8 mouse cellular contexts compared by ENCODE assay signal in the genomic region with DNA sequence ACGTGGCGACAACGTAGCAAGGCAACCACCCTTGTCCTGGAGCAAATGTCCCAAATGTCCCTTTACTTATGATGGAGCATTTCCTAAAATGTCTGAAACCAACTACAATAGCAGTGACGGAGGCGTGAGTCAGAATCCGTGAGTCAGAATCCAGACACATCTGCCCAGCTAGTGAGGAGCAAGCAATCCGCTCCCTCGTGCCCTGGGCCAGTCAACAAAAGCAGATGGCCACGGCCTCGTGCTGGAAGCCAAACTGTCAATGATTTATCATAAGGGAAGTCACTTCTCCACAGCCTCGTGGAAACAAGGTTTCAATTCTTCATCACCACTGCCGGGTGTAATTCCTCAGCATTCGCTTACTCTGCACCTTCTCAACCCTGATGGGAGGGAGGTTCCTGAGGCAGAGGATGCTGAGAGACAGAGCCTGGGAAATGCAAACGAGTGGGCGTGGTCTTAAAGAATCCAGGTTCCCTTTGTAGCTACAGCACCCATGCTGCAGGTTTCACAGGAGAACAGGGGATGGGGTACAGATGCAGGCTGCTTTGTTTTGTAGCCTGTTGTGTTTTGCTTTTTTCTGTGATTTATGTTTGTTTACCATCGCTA.
DNase-seq lines count a peak whose midpoint lies in the region; ATAC-seq and TF ChIP-seq lines count a peak whose summit lies in the region.

No protein-coding gene starts in this region.

- peaks cover 84% of the 10 kb centered on the region for H3K4me1 ChIP-seq in bone marrow macrophage, adult 2 months (ENCODE audit: control insufficient read depth, insufficient read depth, low read length)
- no peaks in the 10 kb centered on the region for H3K4me1 ChIP-seq in midbrain, postnatal 0 days (ENCODE audit: insufficient read depth, low read length)

- TF ChIP-seq CTCF in bone marrow macrophage, adult 2 months (IDR thresholded peaks at IDR 0.05; ENCODE audit: low read depth, low read length), result no peak
- no peak for TF ChIP-seq CTCF in midbrain, postnatal 0 days (IDR thresholded peaks at IDR 0.05)

- WGBS in midbrain, postnatal 0 days, result 63% methylated on average over 16 of the region's 16 CpGs

- no peak overlapping the region for H3K4me2 ChIP-seq in midbrain, postnatal 0 days (ENCODE audit: low read depth, low read length, poor library complexity, severe bottlenecking)

- no peaks in the 10 kb centered on the region for H3K9me3 ChIP-seq in midbrain, postnatal 0 days (ENCODE audit: low read length)

- intact Hi-C loops in left cerebral cortex, postnatal 36 days (cut with DNase I), result no loop called here
- intact Hi-C loops in left cerebral cortex, postnatal 10 days (cut with DNase I), result no loop called here

- H3K9ac ChIP-seq in midbrain, postnatal 0 days (replicated peaks; ENCODE audit: low read length, poor library complexity, severe bottlenecking), result no peak overlapping the region

- H3K27me3 ChIP-seq in midbrain, postnatal 0 days (ENCODE audit: insufficient read depth, low read length), result no peaks in the 10 kb centered on the region

- no peak for TF ChIP-seq POLR2A in bone marrow macrophage, adult 2 months (IDR thresholded peaks at IDR 0.05; ENCODE audit: borderline replicate concordance, low read depth, low read length)

- no peak overlapping the region for H3K4me3 ChIP-seq in bone marrow macrophage, adult 2 months (ENCODE audit: insufficient read depth, low read length)
- no peak overlapping the region for H3K4me3 ChIP-seq in midbrain, postnatal 0 days (ENCODE audit: low read depth, low read length)

- peak overlapping the region; percentile 89 for H3K27ac ChIP-seq in bone marrow macrophage, adult 2 months (ENCODE audit: insufficient read depth, low read depth, low read length)
- H3K27ac ChIP-seq in midbrain, postnatal 0 days (ENCODE audit: low read depth, low read length), result no peak overlapping the region

- peak; percentile 29 to 35 for DNase-seq in cerebellum, postnatal 10 days
- DNase-seq in cerebellum, adult 9-10 months, result no peak
- peak; percentile 35 to 41 for DNase-seq in left cerebral cortex, postnatal 36 days (ENCODE audit: low spot score in 2 of 2)
- no peak for DNase-seq in left cerebral cortex, postnatal 10 days (ENCODE audit: extremely low spot score in 1 of 2, low spot score in 2 of 2)
- peak; percentile 36 for DNase-seq in midbrain, postnatal 0 days (ENCODE audit: low spot score)

- no peak for ATAC-seq in midbrain, postnatal 0 days (ENCODE audit: low FRiP score)
- ATAC-seq in inflammation-experienced regulatory T-cells, adult 6 months, result no peak
- ATAC-seq in cerebellum, adult (ENCODE audit: insufficient number of reproducible peaks, low FRiP score, low TSS enrichment), result no peak

- H3K36me3 ChIP-seq in midbrain, postnatal 0 days (ENCODE audit: insufficient read depth, low read length), result peaks cover 11% of the 10 kb centered on the region; the same call in 1 of the 2 replicates

Comparison
In these comparisons a context has a peak if more than half of its experiments do, and no peak if none do; other contexts are left out.
1. DNase-seq: peak in cerebellum, postnatal 10 days (2 of 2), left cerebral cortex, postnatal 36 days (2 of 2) and midbrain, postnatal 0 days (single experiment); none in cerebellum, adult 9-10 months (single experiment) and left cerebral cortex, postnatal 10 days (0 of 2).